ENCODE assay signal across 8 mouse cellular contexts in genomic region chr17:67869731-67870601, GRCm38 (mm10).
DNase-seq lines count a peak whose midpoint lies in the region; ATAC-seq lines count a peak whose summit lies in the region.

No protein-coding gene starts in this region.

- peaks cover 20% of the 10 kb centered on the region for H3K4me1 ChIP-seq in embryonic facial prominence, embryonic 10.5 days
- peaks cover 16% of the 10 kb centered on the region for H3K4me1 ChIP-seq in kidney, embryonic 15.5 days
- H3K4me1 ChIP-seq in limb, embryonic 13.5 days: peaks cover 24% of the 10 kb centered on the region
- no peaks in the 10 kb centered on the region for H3K4me1 ChIP-seq in neural tube, embryonic 13.5 days (replicated peaks)

- H3K9me3 ChIP-seq in embryonic facial prominence, embryonic 10.5 days: peaks cover 7% of the 10 kb centered on the region; the same call in 1 of the 2 replicates
- H3K9me3 ChIP-seq in kidney, embryonic 15.5 days (replicated peaks): no peaks in the 10 kb centered on the region
- no peaks in the 10 kb centered on the region for H3K9me3 ChIP-seq in limb, embryonic 13.5 days
- H3K9me3 ChIP-seq in neural tube, embryonic 13.5 days: no peaks in the 10 kb centered on the region

- H3K27me3 ChIP-seq in embryonic facial prominence, embryonic 10.5 days (replicated peaks; ENCODE audit: low read depth, poor library complexity, severe bottlenecking): no peaks in the 10 kb centered on the region
- no peaks in the 10 kb centered on the region for H3K27me3 ChIP-seq in kidney, embryonic 15.5 days
- no peaks in the 10 kb centered on the region for H3K27me3 ChIP-seq in limb, embryonic 13.5 days
- H3K27me3 ChIP-seq in neural tube, embryonic 13.5 days: no peaks in the 10 kb centered on the region

- peaks cover 83% of the 10 kb centered on the region for H3K36me3 ChIP-seq in embryonic facial prominence, embryonic 10.5 days (replicated peaks)
- peaks cover 53% of the 10 kb centered on the region for H3K36me3 ChIP-seq in kidney, embryonic 15.5 days
- H3K36me3 ChIP-seq in limb, embryonic 13.5 days: peaks cover 64% of the 10 kb centered on the region
- peaks cover 10% of the 10 kb centered on the region; the same call in 1 of the 2 replicates for H3K36me3 ChIP-seq in neural tube, embryonic 13.5 days

- H3K27ac ChIP-seq in embryonic facial prominence, embryonic 10.5 days (replicated peaks): no peak overlapping the region
- no peak overlapping the region for H3K27ac ChIP-seq in kidney, embryonic 15.5 days
- no peak overlapping the region for H3K27ac ChIP-seq in limb, embryonic 13.5 days
- H3K27ac ChIP-seq in neural tube, embryonic 13.5 days (replicated peaks): no peak overlapping the region

- H3K9ac ChIP-seq in kidney, embryonic 15.5 days: no peak overlapping the region
- no peak overlapping the region for H3K9ac ChIP-seq in limb, embryonic 13.5 days
- H3K9ac ChIP-seq in neural tube, embryonic 13.5 days: no peak overlapping the region

- peak; percentile 49 for DNase-seq in 3134 (ENCODE audit: extremely low read depth, insufficient read length, low spot score)
- peak; percentile 84 for DNase-seq in adrenal gland, postnatal 10 days
- DNase-seq in embryonic facial prominence, embryonic 10.5 days (ENCODE audit: low spot score): peak; percentile 73
- DNase-seq in urinary bladder, postnatal 14 days (ENCODE audit: low spot score): peak; percentile 77

- no peak overlapping the region for H3K4me2 ChIP-seq in kidney, embryonic 15.5 days
- H3K4me2 ChIP-seq in limb, embryonic 13.5 days (replicated peaks): no peak overlapping the region
- H3K4me2 ChIP-seq in neural tube, embryonic 13.5 days: no peak overlapping the region

- 73% methylated on average over 23 of the region's 23 CpGs for WGBS in embryonic facial prominence, embryonic 10.5 days
- WGBS in kidney, embryonic 15.5 days: 69% methylated on average over 23 of the region's 23 CpGs
- WGBS in limb, embryonic 13.5 days: 73% methylated on average over 23 of the region's 23 CpGs
- 69% methylated on average over 23 of the region's 23 CpGs for WGBS in neural tube, embryonic 13.5 days

- H3K4me3 ChIP-seq in embryonic facial prominence, embryonic 10.5 days: no peak overlapping the region
- H3K4me3 ChIP-seq in kidney, embryonic 15.5 days (replicated peaks): no peak overlapping the region
- no peak overlapping the region for H3K4me3 ChIP-seq in limb, embryonic 13.5 days
- no peak overlapping the region for H3K4me3 ChIP-seq in neural tube, embryonic 13.5 days

- peak; percentile 66 for ATAC-seq in granulocyte monocyte progenitor cell, adult 5-6 weeks (replicated peaks; ENCODE audit: poor library complexity, severe bottlenecking)
- peak; percentile 74 for ATAC-seq in kidney, embryonic 15.5 days (replicated peaks; ENCODE audit: low FRiP score)
- ATAC-seq in limb, embryonic 13.5 days (ENCODE audit: low FRiP score, low read depth): peak; percentile 46; the same call in 1 of the 2 replicates
- ATAC-seq in neural tube, embryonic 13.5 days (ENCODE audit: low read depth): peak; percentile 53
